Mouse (Mus musculus): ENCODE results near the gene Pard6b. TPM values are rescaled to one million over a fixed set of nuclear protein-coding genes. Genes with fewer than 3 reads are reported as not detected.

The Pard6b gene
- total and polyA plus RNA-seq, 3 experiments, result 3.9 to 7.6 TPM; not detected in 1

GRCm38 (mm10) chr2:168050000-168050942 lies 30.5 kb upstream of the Pard6b start:
- peaks cover 4 to 13% of the 10 kb centered on the region in 2 experiments for H3K27me3 ChIP-seq (ENCODE audit: control insufficient read depth in 1 of 2, insufficient read depth in 2 of 2, low read length in 2 of 2)
- no peaks in the 10 kb centered on the region for H3K4me1 ChIP-seq (ENCODE audit: control insufficient read depth in 1 of 2, insufficient read depth in 2 of 2, low read length in 2 of 2)
- H3K27ac ChIP-seq (ENCODE audit: control insufficient read depth, low read depth, low read length), result no peak overlapping the region
- no peaks in the 10 kb centered on the region for H3K9me3 ChIP-seq (replicated peaks; ENCODE audit: insufficient read depth, low read length)
- no peaks in the 10 kb centered on the region for H3K79me2 ChIP-seq (ENCODE audit: control insufficient read depth, insufficient read depth, low read length, poor library complexity)
- no peaks in the 10 kb centered on the region for H3K36me3 ChIP-seq (ENCODE audit: control insufficient read depth in 1 of 2, insufficient read depth in 2 of 2, low read length in 2 of 2)
- DNase-seq (ENCODE audit: low read depth, low spot score), result no peak
- H3K9ac ChIP-seq (ENCODE audit: control insufficient read depth, low read depth, low read length, poor library complexity, severe bottlenecking), result no peak overlapping the region
- H3K4me3 ChIP-seq (ENCODE audit: control insufficient read depth in 1 of 2, insufficient read depth in 1 of 2, low read depth in 2 of 2, low read length in 2 of 2), result no peak overlapping the region
- TF ChIP-seq MAX (IDR thresholded peaks at IDR 0.05; ENCODE audit: low read length), result no peak
- TF ChIP-seq SIN3A (IDR thresholded peaks at IDR 0.05; ENCODE audit: low read length), result no peak
- TF ChIP-seq USF2 (IDR thresholded peaks at IDR 0.05; ENCODE audit: borderline replicate concordance in 1 of 2, insufficient read depth in 1 of 2, low read depth in 1 of 2, low read length in 2 of 2), result no peak
- no peak for TF ChIP-seq BHLHE40 (IDR thresholded peaks at IDR 0.05; ENCODE audit: borderline replicate concordance, low read depth, low read length)
- no peak for TF ChIP-seq POLR2AphosphoS2 (IDR thresholded peaks at IDR 0.05; ENCODE audit: low read length)
- TF ChIP-seq MYC (IDR thresholded peaks at IDR 0.05; ENCODE audit: low read depth, low read length), result no peak
- no peak for TF ChIP-seq POLR2AphosphoS5 (IDR thresholded peaks at IDR 0.05; ENCODE audit: borderline replicate concordance, low read depth, low read length)
- TF ChIP-seq ZNF384 (IDR thresholded peaks at IDR 0.05; ENCODE audit: low read depth, low read length), result no peak
- no peak for TF ChIP-seq RAD21 (IDR thresholded peaks at IDR 0.05; ENCODE audit: low read depth, low read length)
- no peak for TF ChIP-seq POLR2A (IDR thresholded peaks at IDR 0.05; ENCODE audit: control insufficient read depth in 1 of 2, insufficient read depth in 1 of 2, low read depth in 1 of 2, low read length in 2 of 2, poor library complexity in 1 of 2)
- TF ChIP-seq UBTF (IDR thresholded peaks at IDR 0.05; ENCODE audit: borderline replicate concordance, insufficient read depth, low read depth, low read length), result no peak
- no peak for TF ChIP-seq MXI1 (IDR thresholded peaks at IDR 0.05; ENCODE audit: low read depth, low read length)
- TF ChIP-seq ZMIZ1 (IDR thresholded peaks at IDR 0.05; ENCODE audit: low read depth, low read length), result no peak
- no peak for TF ChIP-seq TCF12 (IDR thresholded peaks at IDR 0.05; ENCODE audit: low read depth, low read length)
- TF ChIP-seq JUND (IDR thresholded peaks at IDR 0.05; ENCODE audit: low read depth, low read length), result no peak
- no peak for TF ChIP-seq GATA1 (IDR thresholded peaks at IDR 0.05; ENCODE audit: low read depth, low read length)
- TF ChIP-seq ETS1 (IDR thresholded peaks at IDR 0.05; ENCODE audit: low read depth, low read length), result no peak
- TF ChIP-seq CTCF (IDR thresholded peaks at IDR 0.05 in 2 of 3, conservative IDR thresholded peaks at IDR 0.05 in 1 of 3; ENCODE audit: control insufficient read depth in 1 of 3, insufficient read depth in 1 of 3, low read depth in 2 of 3, low read length in 3 of 3, poor library complexity in 1 of 3, severe bottlenecking in 1 of 3), result no peak

GRCm38 (mm10) chr2:168052156-168052555 lies 28.6 kb upstream of the Pard6b start:
- H3K36me3 ChIP-seq (ENCODE audit: control insufficient read depth in 1 of 2, insufficient read depth in 2 of 2, low read length in 2 of 2), result no peaks in the 10 kb centered on the region
- DNase-seq (ENCODE audit: low read depth, low spot score), result no peak
- H3K9me3 ChIP-seq (replicated peaks; ENCODE audit: insufficient read depth, low read length), result no peaks in the 10 kb centered on the region
- TF ChIP-seq POLR2AphosphoS5 (IDR thresholded peaks at IDR 0.05; ENCODE audit: borderline replicate concordance, low read depth, low read length) (no peak), CHD2 (IDR thresholded peaks at IDR 0.05; ENCODE audit: low read length) (no peak), USF2 (IDR thresholded peaks at IDR 0.05; ENCODE audit: borderline replicate concordance in 1 of 2, insufficient read depth in 1 of 2, low read depth in 1 of 2, low read length in 2 of 2) (no peak), BHLHE40 (IDR thresholded peaks at IDR 0.05; ENCODE audit: borderline replicate concordance, low read depth, low read length) (no peak), MAFK (IDR thresholded peaks at IDR 0.05; ENCODE audit: borderline replicate concordance, low read depth, low read length) (no peak), MYB (IDR thresholded peaks at IDR 0.05; ENCODE audit: low read depth, low read length) (no peak), MAX (IDR thresholded peaks at IDR 0.05; ENCODE audit: low read length) (no peak), UBTF (IDR thresholded peaks at IDR 0.05; ENCODE audit: borderline replicate concordance, insufficient read depth, low read depth, low read length) (no peak), TAL1 (IDR thresholded peaks at IDR 0.05; ENCODE audit: low read length) (no peak)
- peaks cover 4 to 13% of the 10 kb centered on the region in 2 experiments for H3K27me3 ChIP-seq (ENCODE audit: control insufficient read depth in 1 of 2, insufficient read depth in 2 of 2, low read length in 2 of 2)
- no peak overlapping the region for H3K4me3 ChIP-seq (ENCODE audit: control insufficient read depth in 1 of 2, insufficient read depth in 1 of 2, low read depth in 2 of 2, low read length in 2 of 2)
- no peaks in the 10 kb centered on the region for H3K4me1 ChIP-seq (ENCODE audit: control insufficient read depth in 1 of 2, insufficient read depth in 2 of 2, low read length in 2 of 2)
- no peak overlapping the region for H3K27ac ChIP-seq (ENCODE audit: control insufficient read depth, low read depth, low read length)
- H3K79me2 ChIP-seq (ENCODE audit: control insufficient read depth, insufficient read depth, low read length, poor library complexity), result no peaks in the 10 kb centered on the region
- no peak overlapping the region for H3K9ac ChIP-seq (ENCODE audit: control insufficient read depth, low read depth, low read length, poor library complexity, severe bottlenecking)

Data from MEL (cell line).